Mouse (Mus musculus) adrenal gland, postnatal 36 days (tissue): ENCODE measurements around the gene Slc22a8. TPM values are rescaled to one million over a fixed set of nuclear protein-coding genes. Genes with fewer than 3 reads are reported as not detected.

Source experiments
- DNase-seq, 2 experiments: peaks; one replicate each; pipeline ENCODE4 v3.0.0; 2021; ENCODE audit warnings: mixed read lengths in 1 of 2
- total RNA-seq, 2 experiments: library from RNA; stranded (reverse); gene quantifications; 2 replicates each; pipeline ENCODE4 v1.2.3; 2021

The Slc22a8 gene
- total RNA-seq, 2 experiments from 2014 or later: 0.36 TPM; not detected in 1

GRCm38 (mm10) chr19:8599229-8599628 is 8.2 kb downstream of the Slc22a8 start:
- DNase-seq: no peak

GRCm38 (mm10) chr19:8601922-8602321 is 10.9 kb downstream of the Slc22a8 start:
- DNase-seq: no peak

- DNase-seq: no peak
Observed at GRCm38 (mm10) chr19:8602914-8603313, 11.9 kb downstream of the Slc22a8 start.

GRCm38 (mm10) chr19:8604536-8605240 is 13.6 kb downstream of the Slc22a8 start:
- DNase-seq: no peak

GRCm38 (mm10) chr19:8605241-8605558 is 14.1 kb downstream of the Slc22a8 start:
- no peak for DNase-seq

- DNase-seq: no peak
Observed at GRCm38 (mm10) chr19:8611358-8612123, 20.5 kb downstream of the Slc22a8 start.

- DNase-seq: no peak
Observed at GRCm38 (mm10) chr19:8613111-8613510, 22.1 kb downstream of the Slc22a8 start.

- DNase-seq: no peak
Observed at GRCm38 (mm10) chr19:8614343-8614742, 23.3 kb downstream of the Slc22a8 start.

- no peak for DNase-seq
Observed at GRCm38 (mm10) chr19:8616314-8616713, 25.3 kb downstream of the Slc22a8 start.

GRCm38 (mm10) chr19:8617904-8618303 is 26.9 kb downstream of the Slc22a8 start, which contains the start of gene Slc22a6:
Gene Slc22a6, plus strand, starts transcription at chr19:8618039.
- DNase-seq: no peak

- DNase-seq: no peak
Observed at GRCm38 (mm10) chr19:8621098-8621497, 30.0 kb downstream of the Slc22a8 start.

- peak in 1 of 2 experiments; percentile 13 for DNase-seq
Observed at GRCm38 (mm10) chr19:8630249-8630648, 39.2 kb downstream of the Slc22a8 start.

- DNase-seq: no peak
Observed at GRCm38 (mm10) chr19:8630826-8631225, 39.8 kb downstream of the Slc22a8 start.

GRCm38 (mm10) chr19:8632029-8632428 is 41.0 kb downstream of the Slc22a8 start:
- DNase-seq: no peak

GRCm38 (mm10) chr19:8642086-8642485 is 51.0 kb downstream of the Slc22a8 start:
- DNase-seq: no peak

GRCm38 (mm10) chr19:8646393-8646792 is 55.3 kb downstream of the Slc22a8 start:
- DNase-seq: no peak

- no peak for DNase-seq
Observed at GRCm38 (mm10) chr19:8655833-8656232, 64.8 kb downstream of the Slc22a8 start.

- DNase-seq: peak; percentile 25 to 34
Observed at GRCm38 (mm10) chr19:8656341-8656740, 65.3 kb downstream of the Slc22a8 start.

Other genes starting within 250 kb of the Slc22a8 start
- gene Slc22a30, start 186.1 kb upstream of the Slc22a8 start, total RNA-seq: under 1 TPM in 1 of 2 experiments, not detected in 1; 0.20 TPM
- not detected for gene Slc22a6, start 26.8 kb downstream of the Slc22a8 start, total RNA-seq
- gene Chrm1, start 72.5 kb downstream of the Slc22a8 start, total RNA-seq: 1 to 10 TPM; 1.3 TPM
- gene Slc3a2, start 132.1 kb downstream of the Slc22a8 start, total RNA-seq: 100 to 1,000 TPM; 354 to 445 TPM
- 10 to 100 TPM; 52.3 to 71.2 TPM for gene Wdr74, start 144.6 kb downstream of the Slc22a8 start, total RNA-seq
- gene 1700092M07Rik, start 149.5 kb downstream of the Slc22a8 start, total RNA-seq: 1 to 10 TPM in 1 of 2 experiments, under 1 TPM in 1; 0.82 to 1.0 TPM
- gene Stx5a, start 150.2 kb downstream of the Slc22a8 start, total RNA-seq: 10 to 100 TPM; 83.6 to 92.9 TPM
- gene Nxf1, start 165.8 kb downstream of the Slc22a8 start, total RNA-seq: 100 to 1,000 TPM in 1 of 2 experiments, 10 to 100 TPM in 1; 94.7 to 144 TPM
- gene Tmem223, start 179.7 kb downstream of the Slc22a8 start, total RNA-seq: 100 to 1,000 TPM; 113 to 127 TPM
- gene Tmem179b, start 183.2 kb downstream of the Slc22a8 start, total RNA-seq: 10 to 100 TPM; 44.8 to 69.2 TPM
- gene Taf6l, start 195.2 kb downstream of the Slc22a8 start, total RNA-seq: 10 to 100 TPM; 11.2 to 16.7 TPM
- 10 to 100 TPM; 90.5 to 98.5 TPM for gene Polr2g, start 207.3 kb downstream of the Slc22a8 start, total RNA-seq
- 1 to 10 TPM; 2.0 to 2.9 TPM for gene Zbtb3, start 211.3 kb downstream of the Slc22a8 start, total RNA-seq
- gene Ttc9c, start 228.1 kb downstream of the Slc22a8 start, total RNA-seq: 10 to 100 TPM; 31.7 to 32.2 TPM
- 10 to 100 TPM; 61.8 to 67.6 TPM for gene Hnrnpul2, start 228.8 kb downstream of the Slc22a8 start, total RNA-seq
- gene AC129217.1, start 238.5 kb downstream of the Slc22a8 start, total RNA-seq: 1 to 10 TPM in 1 of 2 experiments, not detected in 1; 1.7 TPM
- 100 to 1,000 TPM; 132 to 176 TPM for gene Bscl2, start 246.2 kb downstream of the Slc22a8 start, total RNA-seq
- 1 to 10 TPM; 5.2 to 5.4 TPM for gene Gng3, start 247.9 kb downstream of the Slc22a8 start, total RNA-seq